22 mouse cellular contexts compared by ENCODE assay signal in genomic region chr4:154229569-154229968, GRCm38 (mm10). TPM values are rescaled to one million over a fixed set of nuclear protein-coding genes. Genes with fewer than 3 reads are reported as not detected.
"Had no signal": no experiment of that assay in that cellular context is flagged by ENCODE, and none has a peak within 500 bp of the region (broad histone marks: within the 10 kb centered on the region; RNA-seq: fewer than 3 reads in every experiment).

No protein-coding gene starts in this region.

- H3K4me3 ChIP-seq: heart, embryonic 12.5 days; hindbrain, embryonic 10.5 days; hindbrain, embryonic 12.5 days; intestine, embryonic 15.5 days; layer of hippocampus, adult 2 months; left cerebral cortex, adult 2 months; limb, embryonic 10.5 days; limb, embryonic 12.5 days; liver, embryonic 13.5 days; liver, embryonic 15.5 days had no signal

- H3K27ac ChIP-seq: hindbrain, embryonic 10.5 days; hindbrain, embryonic 12.5 days; hindbrain, embryonic 14.5 days; intestine, embryonic 15.5 days; layer of hippocampus, adult 2 months; left cerebral cortex, adult 2 months; limb, embryonic 10.5 days; limb, embryonic 12.5 days; liver, embryonic 13.5 days; liver, embryonic 15.5 days had no signal

- DNase-seq: gastrocnemius, postnatal 10 days; heart, adult 18-20 months; heart, postnatal 4 days; kidney, adult 18-20 months; kidney, adult 8-10 months; kidney, postnatal 10 days; kidney, postnatal 25 days; kidney, postnatal 4 days; liver; liver, embryonic 13.5 days; liver, postnatal 0 days had no signal

RNA-seq across cellular contexts. Expression of gene Megf6, which starts 59.0 kb away (rescaled TPM):
- total RNA-seq: granulocyte monocyte progenitor cell, adult 5-6 weeks had no signal
